Mouse (Mus musculus): ENCODE data around the gene Ambra1.

Gene Ambra1

DNA sequence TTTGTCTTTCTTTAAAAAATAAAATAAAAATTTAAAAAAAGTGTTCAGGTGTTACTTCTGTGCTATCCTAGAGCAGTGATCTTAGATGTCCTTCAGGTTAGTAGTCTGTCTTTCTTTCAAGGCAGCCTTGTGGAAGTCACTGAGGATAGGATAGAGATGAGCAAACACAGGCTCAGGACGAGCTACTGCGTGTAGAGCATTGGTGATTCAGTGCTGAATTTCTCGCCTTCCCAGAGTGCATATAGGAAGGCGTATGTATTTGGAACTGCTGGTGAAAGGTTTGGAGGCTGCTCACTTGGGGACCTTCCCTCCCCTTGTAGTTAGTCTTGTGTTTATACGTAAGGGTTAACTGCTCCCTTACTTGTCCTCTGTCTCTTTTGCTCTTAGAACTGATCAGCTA lies 5.3 kb downstream of the Ambra1 start:
- DNase-seq (ENCODE audit: low spot score), result no peak

DNA sequence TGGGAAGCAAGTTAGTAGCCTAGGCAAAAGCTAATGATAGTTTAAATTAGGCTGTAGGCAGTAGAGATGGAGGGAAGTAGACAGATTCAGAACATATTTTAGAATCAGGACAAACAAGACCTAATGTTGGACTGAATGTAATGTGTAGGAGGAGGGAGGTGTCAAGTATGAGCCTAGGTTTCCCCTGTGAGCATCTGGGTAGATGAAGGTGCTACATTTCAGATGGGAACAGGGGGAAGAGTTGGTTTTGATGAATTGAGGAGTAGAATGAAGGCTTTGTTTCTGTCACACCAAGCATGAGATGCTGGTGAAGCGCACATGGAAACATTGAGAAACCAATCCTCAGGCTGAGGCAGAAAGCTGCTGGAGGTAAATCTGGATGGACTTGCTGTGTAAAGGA lies 9.7 kb downstream of the Ambra1 start:
- no peak for DNase-seq (ENCODE audit: low spot score)

- DNase-seq (ENCODE audit: low spot score), result no peak
Observed at GRCm38 (mm10) chr2:91744686-91745085, 14.8 kb downstream of the Ambra1 start.

DNA sequence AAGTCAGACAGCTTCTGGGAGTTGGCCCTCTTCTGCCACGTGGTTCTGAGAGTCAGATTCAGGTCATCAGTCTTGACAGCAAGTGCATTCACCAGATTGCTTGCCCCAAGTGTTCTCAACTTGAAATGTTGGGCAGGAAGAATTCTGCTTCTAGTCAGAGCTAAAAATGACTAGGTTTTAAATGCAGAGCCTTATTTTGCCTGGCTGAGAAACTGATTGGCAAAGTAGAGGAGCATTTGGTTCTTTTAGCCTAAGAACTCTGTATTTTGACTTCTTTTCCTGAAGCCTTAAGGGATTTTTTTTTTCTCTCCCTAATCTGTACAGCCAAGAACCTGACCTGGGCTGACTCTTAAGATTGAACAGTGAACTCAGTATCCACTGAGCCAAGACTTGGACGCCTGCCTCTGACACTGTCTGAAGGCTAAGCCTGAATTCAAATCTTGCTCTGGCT lies 19.9 kb downstream of the Ambra1 start:
- no peak for DNase-seq (ENCODE audit: low spot score)

DNA sequence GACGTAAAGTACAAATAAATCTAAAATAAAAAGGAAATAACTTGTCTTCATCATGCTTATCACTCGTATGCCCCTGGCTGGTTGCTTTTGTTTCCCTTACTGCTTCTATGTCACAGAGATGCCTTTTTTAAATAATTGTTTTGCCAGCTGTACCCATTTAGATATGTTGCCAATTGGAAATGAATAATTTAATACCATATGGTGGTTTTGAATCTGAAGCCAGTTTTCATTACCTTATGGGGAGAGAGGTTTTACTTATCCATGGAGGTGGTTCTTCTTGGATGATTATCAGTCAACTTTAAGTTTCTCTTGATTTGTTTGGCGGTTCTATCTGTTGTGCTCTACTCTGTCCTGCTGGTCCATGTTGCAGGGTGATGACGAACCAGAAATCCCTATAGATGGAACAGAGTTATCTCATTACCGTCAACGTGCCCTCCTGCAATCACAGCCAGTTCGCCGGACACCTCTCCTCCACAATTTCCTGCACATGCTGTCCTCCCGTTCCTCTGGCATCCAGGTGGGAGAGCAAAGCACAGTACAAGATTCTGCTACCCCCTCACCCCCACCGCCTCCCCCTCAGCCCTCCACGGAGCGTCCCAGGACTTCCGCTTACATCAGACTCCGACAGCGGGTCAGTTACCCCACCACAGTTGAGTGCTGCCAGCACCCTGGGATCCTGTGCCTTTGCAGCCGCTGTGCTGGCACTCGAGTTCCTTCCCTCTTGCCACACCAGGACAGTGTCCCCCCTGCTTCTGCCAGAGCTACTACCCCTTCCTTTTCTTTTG lies 42.2 kb downstream of the Ambra1 start:
- no peak for DNase-seq (ENCODE audit: low spot score)

DNA sequence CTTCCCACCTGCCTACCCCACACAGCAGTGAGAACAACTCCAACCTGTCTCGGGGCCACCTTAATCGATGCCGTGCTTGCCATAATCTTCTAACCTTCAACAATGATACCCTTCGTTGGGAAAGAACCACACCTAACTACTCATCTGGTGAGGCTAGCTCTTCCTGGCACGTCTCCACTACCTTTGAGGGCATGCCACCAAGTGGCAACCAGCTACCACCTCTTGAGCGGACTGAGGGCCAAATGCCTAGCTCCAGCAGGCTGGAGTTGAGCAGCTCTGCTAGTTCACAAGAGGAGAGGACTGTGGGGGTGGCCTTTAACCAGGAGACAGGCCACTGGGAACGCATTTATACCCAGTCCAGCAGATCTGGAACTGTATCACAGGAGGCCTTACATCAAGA lies 43.4 kb downstream of the Ambra1 start:
- no peak for DNase-seq (ENCODE audit: low spot score)

GRCm38 (mm10) chr2:91779166-91779565 lies 49.2 kb downstream of the Ambra1 start:
- no peak for DNase-seq (ENCODE audit: low spot score)

- no peak for DNase-seq (ENCODE audit: low spot score)
Observed at GRCm38 (mm10) chr2:91791621-91792020, 61.7 kb downstream of the Ambra1 start.

DNA sequence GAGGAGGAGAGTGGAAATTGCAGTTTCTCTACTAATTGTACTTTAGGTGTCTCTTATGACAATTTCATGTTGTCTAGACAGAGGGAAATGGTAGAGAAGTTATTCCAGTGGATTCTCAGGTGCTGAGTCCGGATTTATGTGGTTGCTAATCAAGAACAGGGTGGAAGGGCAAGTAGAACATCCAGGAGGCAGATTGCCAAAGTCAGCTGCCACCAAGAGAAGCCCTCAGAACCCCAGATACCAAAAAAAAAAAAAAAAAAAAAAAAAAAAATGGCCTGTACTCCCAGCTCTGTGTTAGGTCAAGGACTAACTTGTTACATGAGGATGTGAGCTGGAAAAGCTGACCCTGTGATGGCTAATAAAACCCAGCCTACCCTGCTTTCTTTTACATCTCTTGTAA lies 62.4 kb downstream of the Ambra1 start:
- no peak for DNase-seq (ENCODE audit: low spot score)

- no peak for DNase-seq (ENCODE audit: low spot score)
Observed at GRCm38 (mm10) chr2:91794466-91794865, 64.5 kb downstream of the Ambra1 start.

DNA sequence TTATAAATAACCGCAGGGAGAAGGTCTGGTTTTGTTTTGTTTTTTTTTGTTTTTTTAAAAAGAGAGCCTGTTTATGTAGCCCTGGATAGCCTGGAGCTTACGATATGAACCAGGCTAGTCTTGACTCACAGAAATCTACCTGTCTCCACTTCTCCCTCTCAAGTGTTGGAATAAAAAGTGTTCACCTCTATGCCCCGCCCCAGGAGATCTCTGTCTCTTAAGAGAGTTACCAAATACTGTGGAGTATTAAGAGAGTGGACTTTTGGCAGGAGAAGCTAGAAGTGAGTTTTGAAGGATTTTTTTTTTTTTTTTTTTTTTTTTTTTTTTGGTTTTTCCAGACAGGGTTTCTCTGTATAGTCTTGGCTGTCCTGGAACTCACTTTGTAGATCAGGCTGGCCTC lies 65.2 kb downstream of the Ambra1 start:
- DNase-seq (ENCODE audit: low spot score), result no peak

DNA sequence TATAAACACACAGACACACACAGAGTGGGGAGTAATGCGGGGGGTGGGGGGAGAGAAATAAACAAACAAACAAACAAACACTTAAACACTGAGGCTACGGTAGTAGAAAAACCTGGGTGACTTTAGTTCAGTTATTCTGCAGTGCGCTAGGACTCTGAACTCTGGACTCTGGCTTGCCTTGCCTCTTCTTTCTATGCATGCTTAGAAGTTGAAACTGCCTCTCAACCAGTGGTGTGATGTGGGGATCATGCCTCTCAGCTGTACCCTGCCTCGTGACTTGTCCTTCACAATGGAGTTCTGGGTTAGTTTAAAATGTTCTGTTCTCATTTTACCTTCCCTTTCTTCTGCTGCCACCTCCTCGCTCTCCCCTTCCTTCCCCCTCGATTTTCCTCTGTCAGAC lies 81.5 kb downstream of the Ambra1 start:
- no peak for DNase-seq (ENCODE audit: low spot score)

DNA sequence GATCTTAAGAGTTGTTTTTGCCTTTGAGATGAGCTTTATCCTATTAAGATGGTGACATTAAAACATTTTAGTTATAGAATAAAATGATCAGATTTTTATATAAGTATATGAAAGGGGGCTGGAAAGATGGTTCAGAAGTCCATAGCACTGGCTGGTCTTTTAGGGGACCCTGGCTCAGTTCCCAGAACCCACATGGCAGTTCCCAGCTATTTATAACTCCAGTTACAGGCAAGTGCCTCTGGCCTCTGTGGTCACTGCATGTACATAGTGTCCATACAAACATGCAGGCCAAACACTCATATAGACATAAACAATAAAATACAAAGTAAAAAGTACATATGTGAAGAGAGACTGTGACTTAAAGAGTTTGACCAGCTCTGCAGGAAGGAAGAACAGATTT lies 86.8 kb downstream of the Ambra1 start:
- no peak for DNase-seq (ENCODE audit: low spot score)

GRCm38 (mm10) chr2:91832227-91832626 lies 102.3 kb downstream of the Ambra1 start:
- DNase-seq (ENCODE audit: low spot score), result no peak

DNA sequence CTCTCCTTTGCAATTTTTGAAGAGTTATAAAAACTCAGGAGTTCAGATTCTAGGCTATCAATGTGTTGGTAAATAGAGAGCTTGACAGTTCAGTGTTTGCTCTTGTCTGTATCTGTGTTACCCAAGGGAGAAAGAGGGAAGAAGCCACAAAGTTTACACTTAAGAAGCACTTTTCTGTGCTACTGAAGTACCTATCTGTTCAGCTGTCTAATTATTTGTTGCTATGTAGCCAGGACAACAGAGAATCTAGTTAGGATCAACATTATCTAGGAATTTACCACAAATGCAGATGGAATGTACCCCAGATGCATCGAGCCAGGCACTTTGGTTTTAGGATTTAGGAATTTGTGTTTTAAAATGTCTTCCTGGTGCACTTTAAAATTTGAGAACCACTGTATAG lies 104.3 kb downstream of the Ambra1 start:
- no peak for DNase-seq (ENCODE audit: low spot score)

- DNase-seq (ENCODE audit: low spot score), result no peak
Observed at GRCm38 (mm10) chr2:91835031-91835430, 105.1 kb downstream of the Ambra1 start.

DNA sequence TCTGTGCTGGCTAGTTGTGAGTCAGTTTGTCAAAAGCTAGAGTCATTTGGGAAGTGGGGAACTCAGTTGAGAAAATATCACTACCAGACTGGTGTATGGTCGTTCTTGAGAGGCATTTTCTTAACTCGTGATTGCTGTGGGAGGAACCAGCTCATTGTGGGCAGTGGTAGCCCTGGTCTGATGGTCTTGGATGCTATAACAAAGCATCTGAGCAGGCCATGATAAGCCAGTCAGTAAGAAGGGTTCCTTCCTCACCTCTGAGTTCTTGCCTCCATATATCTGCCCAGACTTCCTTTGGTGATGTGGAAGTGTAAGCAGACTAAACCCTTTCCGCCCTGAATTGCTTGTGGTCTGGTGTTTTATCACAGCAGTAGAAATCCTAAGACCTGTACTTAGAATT lies 105.7 kb downstream of the Ambra1 start:
- no peak for DNase-seq (ENCODE audit: low spot score)

DNA sequence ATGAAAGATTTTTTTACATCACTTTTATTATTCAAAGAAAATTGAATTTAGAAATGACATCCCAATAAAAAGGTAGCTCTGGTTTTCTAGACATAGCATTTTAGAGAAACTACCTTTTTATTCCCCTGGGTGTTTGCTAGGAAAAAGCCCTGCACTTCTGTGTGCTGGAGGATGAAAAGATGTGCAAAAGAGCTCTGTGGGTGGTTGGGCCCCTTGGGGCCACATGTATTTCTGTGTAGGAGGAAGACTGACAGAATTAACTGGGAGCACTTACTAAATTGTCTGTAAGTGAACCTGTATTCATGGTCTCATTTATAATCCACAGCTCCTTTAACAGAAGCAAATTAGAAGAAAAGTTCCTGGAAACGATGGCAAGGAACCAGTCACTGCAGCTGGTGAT lies 114.2 kb downstream of the Ambra1 start:
- no peak for DNase-seq (ENCODE audit: low spot score)

DNA sequence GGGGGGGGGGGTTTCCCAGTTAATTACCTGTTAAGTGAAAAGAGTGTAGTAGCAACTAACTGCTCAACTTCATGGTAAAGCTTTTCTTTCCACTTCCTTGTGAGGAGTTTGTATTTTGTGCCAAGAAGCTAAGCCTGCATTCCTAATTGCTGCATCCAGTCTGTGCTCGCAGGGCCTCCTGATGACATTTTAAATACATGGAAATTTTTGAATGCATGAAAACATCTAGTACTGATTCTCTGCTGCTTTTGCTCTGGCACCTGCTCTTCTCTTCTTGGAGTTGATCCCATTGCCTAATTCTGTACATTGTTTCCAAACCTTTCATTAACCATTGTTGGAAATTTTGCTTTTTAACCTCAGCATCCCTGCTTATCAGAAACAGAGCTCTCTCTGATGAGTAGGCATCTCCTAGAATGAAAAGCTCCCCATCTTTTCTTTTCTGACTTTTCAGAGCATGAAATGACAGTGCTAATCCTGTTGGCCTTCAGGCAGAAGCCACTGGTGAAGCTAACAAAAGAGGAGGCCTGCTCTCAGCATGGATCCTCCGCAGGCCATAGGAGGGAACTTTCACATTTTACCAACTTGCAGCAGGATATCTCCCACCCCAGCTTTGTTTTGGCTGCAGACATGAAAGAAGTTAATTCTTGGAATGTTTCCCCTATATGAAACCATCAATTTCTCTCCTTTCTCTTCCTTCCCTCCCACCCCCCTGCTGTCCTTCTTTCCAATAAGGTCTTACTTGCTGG lies 122.7 kb downstream of the Ambra1 start:
- DNase-seq (ENCODE audit: low spot score), result no peak

GRCm38 (mm10) chr2:91854575-91854974 lies 124.6 kb downstream of the Ambra1 start:
- DNase-seq (ENCODE audit: low spot score), result no peak

DNA sequence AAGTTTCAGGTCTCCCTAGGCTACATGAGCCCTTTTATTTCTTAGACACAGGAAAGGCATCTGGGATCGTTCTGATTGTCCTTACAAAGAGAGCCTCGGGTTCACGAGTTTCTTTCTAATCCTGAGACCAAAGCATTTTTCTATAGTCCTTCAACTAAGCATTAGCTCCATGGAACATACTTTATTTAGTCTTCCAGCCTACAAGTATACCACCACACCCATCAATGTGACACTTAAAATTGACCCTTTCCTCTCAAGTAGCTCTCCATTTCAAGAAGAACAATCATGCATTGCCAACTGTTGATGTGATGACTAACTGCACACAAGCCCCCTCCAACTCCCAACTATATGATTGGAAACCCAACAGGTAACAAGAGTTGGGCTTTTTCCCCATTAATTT lies 127.0 kb downstream of the Ambra1 start:
- no peak for DNase-seq (ENCODE audit: low spot score)

DNA sequence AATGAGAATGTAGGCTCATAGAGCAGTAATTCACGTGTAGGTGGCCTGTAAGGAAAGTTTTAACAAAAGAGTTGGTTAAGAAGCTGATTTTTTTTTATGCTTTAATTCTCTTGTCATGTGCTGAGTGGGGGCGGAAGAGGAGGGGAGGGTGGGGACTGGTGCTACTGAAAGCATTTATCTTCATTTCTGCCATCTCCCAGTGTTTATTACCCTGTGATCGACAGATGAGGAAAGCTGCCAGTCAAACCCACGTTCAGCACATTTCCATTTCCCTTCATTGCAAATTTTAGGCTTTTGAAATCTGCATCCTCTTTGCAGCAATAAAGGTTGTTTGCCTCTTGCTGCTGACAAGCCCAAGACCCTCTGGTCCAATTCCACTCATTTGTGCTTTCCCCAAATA lies 129.5 kb downstream of the Ambra1 start:
- no peak for DNase-seq (ENCODE audit: low spot score)

GRCm38 (mm10) chr2:91870754-91871153 lies 140.8 kb downstream of the Ambra1 start:
- DNase-seq (ENCODE audit: low spot score), result peak; percentile 49

DNA sequence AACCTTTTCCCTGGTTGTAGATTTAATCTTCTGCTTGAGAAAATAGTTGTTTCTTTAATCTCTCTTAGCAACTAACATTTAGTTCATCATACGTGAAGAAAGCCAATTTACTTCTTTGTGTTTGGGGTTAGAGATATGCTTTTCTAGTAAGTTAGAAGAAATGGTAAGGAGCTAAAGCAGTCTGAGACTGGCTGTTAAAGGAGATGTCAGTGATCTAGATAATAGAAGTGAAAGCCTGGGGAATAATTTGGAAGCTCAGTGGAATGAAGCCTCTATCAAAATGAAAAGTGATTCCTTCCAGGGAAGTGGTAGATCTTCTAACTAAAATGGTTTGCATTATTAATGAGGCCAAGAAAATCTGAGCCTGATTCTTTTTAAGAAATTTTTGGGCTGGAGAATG lies 141.3 kb downstream of the Ambra1 start:
- DNase-seq (ENCODE audit: low spot score), result no peak

All from testis, postnatal 10 days (tissue).